Mouse (Mus musculus): ENCODE data around the gene Rhoh. TPM values are rescaled to one million over a fixed set of nuclear protein-coding genes. Genes with fewer than 3 reads are reported as not detected.

The Rhoh gene
- polyA plus RNA-seq, 1 experiment = 0.63 TPM

- Histone ChIP-seq H3K36me3 (ENCODE audit: control insufficient read depth, insufficient read depth, low read length) (no peaks in the 10 kb centered on the region), H3K27ac (ENCODE audit: control insufficient read depth, insufficient read depth, low read depth, low read length) (no peak overlapping the region), H3K4me3 (ENCODE audit: control insufficient read depth, low read depth, low read length) (no peak overlapping the region), H3K27me3 (ENCODE audit: control insufficient read depth, insufficient read depth, low read length) (no peaks in the 10 kb centered on the region), H3K4me1 (ENCODE audit: control insufficient read depth, insufficient read depth, low read length) (peaks cover 2% of the 10 kb centered on the region)
- no peak for TF ChIP-seq POLR2A (IDR thresholded peaks at IDR 0.05; ENCODE audit: control insufficient read depth, low read depth, low read length)
- TF ChIP-seq CTCF (IDR thresholded peaks at IDR 0.05; ENCODE audit: control insufficient read depth, insufficient read depth, insufficient replicate concordance, low read depth, low read length) = no peak
These were observed 6.5 kb downstream of the Rhoh start for GRCm38 (mm10) chr5:65867380-65868116.

- H3K4me1 ChIP-seq (ENCODE audit: control insufficient read depth, insufficient read depth, low read length) = peaks cover under 1% of the 10 kb centered on the region
- H3K27me3 ChIP-seq (ENCODE audit: control insufficient read depth, insufficient read depth, low read length) = no peaks in the 10 kb centered on the region
- TF ChIP-seq POLR2A (IDR thresholded peaks at IDR 0.05; ENCODE audit: control insufficient read depth, low read depth, low read length) (no peak), CTCF (IDR thresholded peaks at IDR 0.05; ENCODE audit: control insufficient read depth, insufficient read depth, insufficient replicate concordance, low read depth, low read length) (no peak)
- H3K36me3 ChIP-seq (ENCODE audit: control insufficient read depth, insufficient read depth, low read length) = no peaks in the 10 kb centered on the region
- no peak overlapping the region for H3K4me3 ChIP-seq (ENCODE audit: control insufficient read depth, low read depth, low read length)
- no peak overlapping the region for H3K27ac ChIP-seq (ENCODE audit: control insufficient read depth, insufficient read depth, low read depth, low read length)
These were observed 7.4 kb downstream of the Rhoh start for GRCm38 (mm10) chr5:65868419-65868818.

DNA sequence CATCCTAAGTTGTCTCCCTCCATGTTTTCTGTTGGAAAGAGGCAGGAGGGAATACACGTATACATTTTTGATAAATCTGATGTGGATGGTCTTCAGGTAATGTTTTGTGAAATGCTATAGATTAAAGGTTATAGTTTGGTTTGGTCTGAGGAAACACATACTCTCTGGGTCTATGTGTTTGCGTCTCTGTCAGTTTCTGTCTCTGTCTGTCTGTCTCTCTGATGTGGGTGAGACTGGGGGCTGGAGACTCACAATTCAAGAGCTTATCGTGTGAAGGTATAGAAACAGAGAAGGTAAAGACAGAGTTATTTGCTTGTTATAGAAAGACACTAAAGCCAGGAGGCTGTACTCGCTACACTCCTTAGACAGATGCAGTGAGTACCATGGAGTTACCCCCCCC is 8.6 kb downstream of the Rhoh start:
- no peaks in the 10 kb centered on the region; the same call in none of the 2 replicates for H3K4me1 ChIP-seq (ENCODE audit: control insufficient read depth, insufficient read depth, low read length)
- H3K36me3 ChIP-seq (ENCODE audit: control insufficient read depth, insufficient read depth, low read length) = no peaks in the 10 kb centered on the region
- TF ChIP-seq CTCF (IDR thresholded peaks at IDR 0.05; ENCODE audit: control insufficient read depth, insufficient read depth, insufficient replicate concordance, low read depth, low read length) (no peak), POLR2A (IDR thresholded peaks at IDR 0.05; ENCODE audit: control insufficient read depth, low read depth, low read length) (no peak)
- H3K27ac ChIP-seq (ENCODE audit: control insufficient read depth, insufficient read depth, low read depth, low read length) = no peak overlapping the region
- H3K4me3 ChIP-seq (ENCODE audit: control insufficient read depth, low read depth, low read length) = no peak overlapping the region
- no peaks in the 10 kb centered on the region for H3K27me3 ChIP-seq (ENCODE audit: control insufficient read depth, insufficient read depth, low read length)

- no peaks in the 10 kb centered on the region for H3K27me3 ChIP-seq (ENCODE audit: control insufficient read depth, insufficient read depth, low read length)
- no peaks in the 10 kb centered on the region for H3K36me3 ChIP-seq (ENCODE audit: control insufficient read depth, insufficient read depth, low read length)
- no peak overlapping the region for H3K27ac ChIP-seq (ENCODE audit: control insufficient read depth, insufficient read depth, low read depth, low read length)
- no peaks in the 10 kb centered on the region; the same call in none of the 2 replicates for H3K4me1 ChIP-seq (ENCODE audit: control insufficient read depth, insufficient read depth, low read length)
- TF ChIP-seq POLR2A (IDR thresholded peaks at IDR 0.05; ENCODE audit: control insufficient read depth, low read depth, low read length) (peak; percentile 35; the same call in 1 of the 2 replicates), CTCF (IDR thresholded peaks at IDR 0.05; ENCODE audit: control insufficient read depth, insufficient read depth, insufficient replicate concordance, low read depth, low read length) (no peak)
- H3K4me3 ChIP-seq (ENCODE audit: control insufficient read depth, low read depth, low read length) = peak overlapping the region; percentile 64
These were observed 10.4 kb downstream of the Rhoh start for GRCm38 (mm10) chr5:65871276-65871875.

GRCm38 (mm10) chr5:65873212-65873611 is 12.2 kb downstream of the Rhoh start:
- no peak for TF ChIP-seq CTCF (IDR thresholded peaks at IDR 0.05; ENCODE audit: control insufficient read depth, insufficient read depth, insufficient replicate concordance, low read depth, low read length)
- no peak for TF ChIP-seq POLR2A (IDR thresholded peaks at IDR 0.05; ENCODE audit: control insufficient read depth, low read depth, low read length)
- no peaks in the 10 kb centered on the region; the same call in none of the 2 replicates for H3K4me1 ChIP-seq (ENCODE audit: control insufficient read depth, insufficient read depth, low read length)
- H3K27ac ChIP-seq (ENCODE audit: control insufficient read depth, insufficient read depth, low read depth, low read length) = no peak overlapping the region
- no peak overlapping the region for H3K4me3 ChIP-seq (ENCODE audit: control insufficient read depth, low read depth, low read length)
- H3K27me3 ChIP-seq (ENCODE audit: control insufficient read depth, insufficient read depth, low read length) = no peaks in the 10 kb centered on the region
- H3K36me3 ChIP-seq (ENCODE audit: control insufficient read depth, insufficient read depth, low read length) = no peaks in the 10 kb centered on the region

- no peaks in the 10 kb centered on the region for H3K36me3 ChIP-seq (ENCODE audit: control insufficient read depth, insufficient read depth, low read length)
- no peak overlapping the region for H3K27ac ChIP-seq (ENCODE audit: control insufficient read depth, insufficient read depth, low read depth, low read length)
- no peaks in the 10 kb centered on the region for H3K27me3 ChIP-seq (ENCODE audit: control insufficient read depth, insufficient read depth, low read length)
- TF ChIP-seq POLR2A (IDR thresholded peaks at IDR 0.05; ENCODE audit: control insufficient read depth, low read depth, low read length) = no peak
- TF ChIP-seq CTCF (IDR thresholded peaks at IDR 0.05; ENCODE audit: control insufficient read depth, insufficient read depth, insufficient replicate concordance, low read depth, low read length) = no peak
- H3K4me3 ChIP-seq (ENCODE audit: control insufficient read depth, low read depth, low read length) = no peak overlapping the region
- no peaks in the 10 kb centered on the region; the same call in none of the 2 replicates for H3K4me1 ChIP-seq (ENCODE audit: control insufficient read depth, insufficient read depth, low read length)
These were observed 14.3 kb downstream of the Rhoh start for GRCm38 (mm10) chr5:65875269-65875668.

DNA sequence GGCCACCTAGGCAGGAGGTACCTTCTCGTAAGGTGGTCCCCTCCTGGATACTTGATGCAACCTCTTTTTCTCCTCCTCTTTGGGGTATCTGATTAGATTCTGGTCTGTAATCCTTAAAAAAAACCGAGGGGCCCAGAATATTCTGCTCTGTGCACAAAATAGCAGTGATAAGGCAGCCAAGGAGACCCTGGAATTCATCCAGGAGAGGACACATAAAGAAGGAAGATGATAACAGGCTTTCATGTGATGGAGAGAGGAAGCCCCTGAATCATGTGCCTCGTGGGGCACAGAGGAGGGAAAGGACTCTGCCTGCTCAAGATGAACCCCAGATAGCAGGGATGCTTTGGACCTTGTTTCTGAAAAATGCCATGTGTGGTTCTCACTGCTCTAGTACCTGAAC is 17.4 kb downstream of the Rhoh start:
- Histone ChIP-seq H3K36me3 (ENCODE audit: control insufficient read depth, insufficient read depth, low read length) (no peaks in the 10 kb centered on the region), H3K4me3 (ENCODE audit: control insufficient read depth, low read depth, low read length) (no peak overlapping the region), H3K27ac (ENCODE audit: control insufficient read depth, insufficient read depth, low read depth, low read length) (no peak overlapping the region), H3K27me3 (ENCODE audit: control insufficient read depth, insufficient read depth, low read length) (no peaks in the 10 kb centered on the region), H3K4me1 (ENCODE audit: control insufficient read depth, insufficient read depth, low read length) (no peaks in the 10 kb centered on the region)
- TF ChIP-seq POLR2A (IDR thresholded peaks at IDR 0.05; ENCODE audit: control insufficient read depth, low read depth, low read length) (no peak), CTCF (IDR thresholded peaks at IDR 0.05; ENCODE audit: control insufficient read depth, insufficient read depth, insufficient replicate concordance, low read depth, low read length) (no peak)
